Mouse (Mus musculus): ENCODE results near the gene Gstm2.

DNA sequence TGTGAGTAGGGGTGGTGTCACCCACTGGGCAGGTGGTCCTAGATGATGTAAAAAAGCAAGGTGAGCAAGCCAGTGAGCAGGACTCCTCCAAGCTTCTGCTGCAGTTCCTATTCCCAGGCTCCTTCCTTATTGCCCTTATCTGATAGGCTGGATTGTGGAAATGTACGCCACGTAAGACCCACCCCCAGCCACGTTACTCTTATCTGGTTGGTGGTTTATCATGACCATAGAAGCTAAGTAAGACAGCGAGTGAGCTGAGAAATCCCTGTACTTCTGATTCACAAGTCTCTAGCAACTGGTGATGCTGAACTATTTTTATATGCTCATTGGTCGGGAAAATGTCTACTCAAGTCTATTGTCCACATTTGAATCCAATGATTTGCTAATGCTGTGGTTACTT lies 39.8 kb upstream of the Gstm2 start:
- TF ChIP-seq POLR2A (IDR thresholded peaks at IDR 0.05; ENCODE audit: borderline replicate concordance, insufficient read depth, low read length) = no peak
- no peak for TF ChIP-seq CTCF (IDR thresholded peaks at IDR 0.05; ENCODE audit: borderline replicate concordance, insufficient read depth, low read depth, low read length)
